Comparison of ENCODE assay signal across 7 mouse cellular contexts in the genomic region with DNA sequence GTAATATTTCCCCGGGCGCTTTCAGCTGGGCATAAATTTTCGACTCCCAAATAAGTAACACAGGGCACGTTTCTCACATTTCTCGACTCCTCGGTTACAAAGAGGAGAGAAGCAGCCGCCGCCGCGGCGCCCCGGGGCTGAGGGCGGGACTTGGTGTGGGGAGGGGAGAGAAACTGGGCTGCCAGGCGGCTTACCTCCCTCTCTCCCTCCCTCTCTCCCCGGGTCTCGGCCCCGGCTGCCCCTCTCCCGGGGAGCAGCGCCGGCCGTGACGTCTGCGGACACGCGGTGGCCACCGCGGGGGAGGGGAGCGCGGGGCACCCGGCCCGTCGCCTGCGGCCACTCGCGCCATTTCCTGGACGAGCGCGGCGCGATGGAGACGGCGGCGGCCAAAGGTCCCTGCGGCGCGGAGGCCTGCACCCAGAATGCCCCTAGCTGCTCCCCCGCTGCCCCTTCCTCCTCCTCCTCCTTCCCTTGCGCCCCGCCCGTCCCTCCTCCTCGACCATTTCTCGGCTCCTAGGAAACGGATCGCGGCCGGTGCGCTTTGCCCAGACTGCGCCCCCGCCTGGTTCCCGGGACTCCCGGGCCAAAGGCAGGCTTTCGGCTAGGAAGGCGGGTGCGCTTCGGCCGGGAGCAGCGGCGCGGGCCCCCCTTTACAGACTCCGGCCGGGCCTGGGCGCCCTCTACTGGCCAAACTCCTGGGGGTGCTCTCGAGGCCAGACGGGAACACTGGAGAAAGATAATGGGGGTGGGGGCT. TPM values are rescaled to one million over a fixed set of nuclear protein-coding genes. Genes with fewer than 3 reads are reported as not detected.
DNase-seq lines count a peak whose midpoint lies in the region; ATAC-seq and TF ChIP-seq lines count a peak whose summit lies in the region.

No protein-coding gene starts in this region.

- TF ChIP-seq EP300 in heart, adult 2 months (IDR thresholded peaks at IDR 0.05; ENCODE audit: insufficient read depth, low read depth, low read length) = no peak

- WGBS in embryonic facial prominence, embryonic 11.5 days = under 1% methylated on average over 47 of the region's 74 CpGs
- WGBS in heart, adult 2 months = under 1% methylated on average over 52 of the region's 74 CpGs
- whole genome bisulfite sequencing in kidney, adult 2 months = under 1% methylated on average over 72 of the region's 74 CpGs
- under 1% methylated on average over 54 of the region's 74 CpGs for WGBS in limb, embryonic 12.5 days
- under 1% methylated on average over 41 of the region's 74 CpGs for WGBS in midbrain, embryonic 16.5 days

- H3K4me3 ChIP-seq in embryonic facial prominence, embryonic 11.5 days (ENCODE audit: low read depth, low read length) = peak overlapping the region; percentile 87
- peak overlapping the region; percentile 66 for H3K4me3 ChIP-seq in heart, adult 2 months
- peak overlapping the region; percentile 93 for H3K4me3 ChIP-seq in kidney, adult 2 months (ENCODE audit: insufficient read depth, low read depth, low read length)
- peak overlapping the region; percentile 71 for H3K4me3 ChIP-seq in limb, embryonic 12.5 days (replicated peaks)
- H3K4me3 ChIP-seq in midbrain, embryonic 16.5 days (ENCODE audit: low read depth, low read length) = peak overlapping the region; percentile 71

- no peaks in the 10 kb centered on the region for H3K9me3 ChIP-seq in embryonic facial prominence, embryonic 11.5 days (replicated peaks; ENCODE audit: control insufficient read depth, low read length)
- H3K9me3 ChIP-seq in limb, embryonic 12.5 days = no peaks in the 10 kb centered on the region
- H3K9me3 ChIP-seq in midbrain, embryonic 16.5 days (replicated peaks; ENCODE audit: control insufficient read depth, low read length, poor library complexity, severe bottlenecking) = no peaks in the 10 kb centered on the region

- H3K27me3 ChIP-seq in embryonic facial prominence, embryonic 11.5 days (ENCODE audit: control insufficient read depth, insufficient read depth, low read length) = no peaks in the 10 kb centered on the region
- H3K27me3 ChIP-seq in heart, adult 2 months (ENCODE audit: control insufficient read depth, insufficient read depth, low read length) = peaks cover 1% of the 10 kb centered on the region; the same call in 1 of the 2 replicates
- H3K27me3 ChIP-seq in kidney, adult 2 months (replicated peaks; ENCODE audit: control insufficient read depth, insufficient read depth, low read length) = no peaks in the 10 kb centered on the region
- H3K27me3 ChIP-seq in limb, embryonic 12.5 days = no peaks in the 10 kb centered on the region
- H3K27me3 ChIP-seq in midbrain, embryonic 16.5 days (ENCODE audit: control insufficient read depth, insufficient read depth, low read depth, low read length) = no peaks in the 10 kb centered on the region

- H3K4me2 ChIP-seq in embryonic facial prominence, embryonic 11.5 days (ENCODE audit: low read depth, low read length) = peak overlapping the region; percentile 83
- peak overlapping the region; percentile 88 for H3K4me2 ChIP-seq in limb, embryonic 12.5 days
- peak overlapping the region; percentile 98 for H3K4me2 ChIP-seq in midbrain, embryonic 16.5 days (ENCODE audit: low read length)

- H3K9ac ChIP-seq in embryonic facial prominence, embryonic 11.5 days (replicated peaks; ENCODE audit: low read length) = peak overlapping the region; percentile 98
- H3K9ac ChIP-seq in heart, adult 2 months (ENCODE audit: low read depth, low read length) = peak overlapping the region; percentile 73
- peak overlapping the region; percentile 97 for H3K9ac ChIP-seq in limb, embryonic 12.5 days (replicated peaks)
- H3K9ac ChIP-seq in midbrain, embryonic 16.5 days (ENCODE audit: low read depth, low read length) = peak overlapping the region; percentile 99

- DNase-seq in adrenal gland, postnatal 4 days (ENCODE audit: low spot score in 2 of 2) = peak; percentile 83 to 84
- peak; percentile 95 for DNase-seq in embryonic facial prominence, embryonic 11.5 days (ENCODE audit: low spot score)
- peak; percentile 91 to 92 for DNase-seq in heart, adult 2 months
- DNase-seq in kidney, adult 2 months = peak; percentile 94
- DNase-seq in spleen, postnatal 4 days (ENCODE audit: low spot score in 2 of 2) = peak; percentile 56 to 87

- intact Hi-C loops in heart, adult 2 months (cut with DNase I) = loop anchor here (1.0 to 10.0 kb wide), 6 partner anchors 25 to 390 kb away; no protein-coding TSS in a partner anchor

- peak; percentile 39; the same call in 1 of the 2 replicates for TF ChIP-seq POLR2A in heart, adult 2 months (IDR thresholded peaks at IDR 0.05; ENCODE audit: insufficient read depth, low read depth, low read length)
- TF ChIP-seq POLR2A in kidney, adult 2 months (IDR thresholded peaks at IDR 0.05; ENCODE audit: low read depth, low read length) = no peak

- peak overlapping the region; percentile 100 for H3K27ac ChIP-seq in embryonic facial prominence, embryonic 11.5 days (replicated peaks; ENCODE audit: low read depth, low read length)
- peak overlapping the region; percentile 76 for H3K27ac ChIP-seq in heart, adult 2 months
- peak overlapping the region; percentile 88 for H3K27ac ChIP-seq in kidney, adult 2 months (ENCODE audit: insufficient read depth, low read depth, low read length)
- peak overlapping the region; percentile 100 for H3K27ac ChIP-seq in limb, embryonic 12.5 days
- peak overlapping the region; percentile 99 for H3K27ac ChIP-seq in midbrain, embryonic 16.5 days (ENCODE audit: low read length)

- ATAC-seq in embryonic facial prominence, embryonic 11.5 days (replicated peaks; ENCODE audit: insufficient number of reproducible peaks, low FRiP score, low TSS enrichment, low read depth) = peak; percentile 74
- peak; percentile 64 for ATAC-seq in limb, embryonic 12.5 days (ENCODE audit: insufficient number of reproducible peaks, insufficient read depth, low FRiP score, low TSS enrichment, low read depth)
- ATAC-seq in midbrain, embryonic 16.5 days = peak; percentile 81

- no peaks in the 10 kb centered on the region; the same call in 1 of the 2 replicates for H3K4me1 ChIP-seq in embryonic facial prominence, embryonic 11.5 days (ENCODE audit: control insufficient read depth, insufficient read depth, low read length)
- no peaks in the 10 kb centered on the region for H3K4me1 ChIP-seq in heart, adult 2 months (ENCODE audit: control insufficient read depth, insufficient read depth, low read length)
- H3K4me1 ChIP-seq in kidney, adult 2 months (ENCODE audit: control insufficient read depth, insufficient read depth, low read length) = peaks cover 10% of the 10 kb centered on the region
- peaks cover 25% of the 10 kb centered on the region for H3K4me1 ChIP-seq in limb, embryonic 12.5 days (replicated peaks)
- H3K4me1 ChIP-seq in midbrain, embryonic 16.5 days (ENCODE audit: control insufficient read depth, insufficient read depth, low read length) = peaks cover 21% of the 10 kb centered on the region

- H3K79me2 ChIP-seq in heart, adult 2 months (replicated peaks; ENCODE audit: control insufficient read depth, insufficient read depth, low read length) = no peaks in the 10 kb centered on the region

- no peaks in the 10 kb centered on the region; the same call in 1 of the 2 replicates for H3K36me3 ChIP-seq in embryonic facial prominence, embryonic 11.5 days (replicated peaks; ENCODE audit: control insufficient read depth, insufficient read depth, low read depth, low read length)
- H3K36me3 ChIP-seq in heart, adult 2 months (ENCODE audit: control insufficient read depth, insufficient read depth, low read length) = no peaks in the 10 kb centered on the region
- H3K36me3 ChIP-seq in kidney, adult 2 months (ENCODE audit: control insufficient read depth, insufficient read depth, low read length) = no peaks in the 10 kb centered on the region
- H3K36me3 ChIP-seq in limb, embryonic 12.5 days = peaks cover 7% of the 10 kb centered on the region
- H3K36me3 ChIP-seq in midbrain, embryonic 16.5 days (ENCODE audit: control insufficient read depth, insufficient read depth, low read length) = no peaks in the 10 kb centered on the region

- TF ChIP-seq CTCF in heart, adult 2 months (IDR thresholded peaks at IDR 0.05) = peak; percentile 90
- TF ChIP-seq CTCF in kidney, adult 2 months (conservative IDR thresholded peaks at IDR 0.05; ENCODE audit: insufficient read depth, insufficient read length, low read depth, low read length) = peak; percentile 52

RNA-seq across cellular contexts. Expression of a gene that starts 1.3 kb away (rescaled TPM):
- 10 to 100 TPM; 15.6 to 19.9 TPM for total RNA-seq in adrenal gland, postnatal 4 days (2021)
- polyA plus RNA-seq in embryonic facial prominence, embryonic 11.5 days (2014; fragmentation: Nextera tagmentation; extraction: Ambion mirVana) = 20.7 and 27.6 TPM in 2 replicates
- total RNA-seq in heart, adult 2 months (2021) = 1 to 10 TPM; 3.6 to 3.8 TPM
- 4.1 and 5.7 TPM in 2 replicates for polyA plus RNA-seq in heart, adult 2 months (2012; rRNA removed)
- polyA plus RNA-seq in kidney, adult 2 months (2012; rRNA removed) = 18.3 and 19.8 TPM in 2 replicates
- 63.8 and 66.6 TPM in 2 replicates for polyA plus RNA-seq in limb, embryonic 12.5 days (2016; fragmentation: Nextera tagmentation; extraction: Ambion mirVana)
- polyA plus RNA-seq in midbrain, embryonic 16.5 days (2015; fragmentation: Nextera tagmentation; extraction: Ambion mirVana) = 24.8 and 26.5 TPM in 2 replicates

Comparison
In these comparisons a context has a peak if more than half of its experiments do, and no peak if none do; other contexts are left out.
1. Peak in every context shown above with its lines: DNase-seq, ATAC-seq, H3K4me3 ChIP-seq and H3K27ac ChIP-seq.